Comparison of ENCODE assay signal across 8 mouse cellular contexts in genomic region chr7:57703580-57703979, GRCm38 (mm10).
DNase-seq lines count a peak whose midpoint lies in the region; ATAC-seq and TF ChIP-seq lines count a peak whose summit lies in the region.
"Had no signal": no experiment of that assay in that cellular context is flagged by ENCODE, and none has a peak within 500 bp of the region (broad histone marks: within the 10 kb centered on the region; RNA-seq: fewer than 3 reads in every experiment).

No protein-coding gene starts in this region.

- no peak for ATAC-seq in lung, embryonic 14.5 days (ENCODE audit: insufficient read depth)

- no peaks in the 10 kb centered on the region for H3K4me1 ChIP-seq in lung, embryonic 14.5 days (ENCODE audit: insufficient read depth)
- no peaks in the 10 kb centered on the region for H3K4me1 ChIP-seq in lung, adult 2 months (ENCODE audit: control insufficient read depth, insufficient read depth, low read length)
- no peaks in the 10 kb centered on the region for H3K4me1 ChIP-seq in kidney, adult 2 months (ENCODE audit: control insufficient read depth, insufficient read depth, low read length)
- H3K4me1 ChIP-seq: kidney, embryonic 15.5 days had no signal

- H3K9ac ChIP-seq in lung, embryonic 14.5 days = no peak overlapping the region
- H3K9ac ChIP-seq: kidney, embryonic 15.5 days had no signal

- no peak overlapping the region for H3K27ac ChIP-seq in lung, embryonic 14.5 days (ENCODE audit: low read depth)
- H3K27ac ChIP-seq in kidney, adult 2 months (ENCODE audit: insufficient read depth, low read depth, low read length) = no peak overlapping the region
- H3K27ac ChIP-seq: kidney, embryonic 15.5 days had no signal

- no peak for TF ChIP-seq CTCF in lung, embryonic 14.5 days (IDR thresholded peaks at IDR 0.05; ENCODE audit: low read depth)
- TF ChIP-seq CTCF in lung, adult 2 months (IDR thresholded peaks at IDR 0.05; ENCODE audit: insufficient read depth, low read length) = no peak
- no peak for TF ChIP-seq CTCF in kidney, adult 2 months (conservative IDR thresholded peaks at IDR 0.05; ENCODE audit: insufficient read depth, insufficient read length, low read depth, low read length)

- 41% methylated on average over 1 of the region's 1 CpGs for WGBS in lung, embryonic 14.5 days
- WGBS in lung, adult 2 months = 55% methylated on average over 1 of the region's 1 CpGs
- WGBS in kidney, adult 2 months = 33% methylated on average over 1 of the region's 1 CpGs

- H3K9me3 ChIP-seq in lung, embryonic 14.5 days (ENCODE audit: low read depth, low read length) = no peaks in the 10 kb centered on the region
- H3K9me3 ChIP-seq: kidney, embryonic 15.5 days had no signal

- TF ChIP-seq POLR2A in lung, adult 2 months (IDR thresholded peaks at IDR 0.05; ENCODE audit: borderline replicate concordance, extremely low read depth, low read depth, low read length) = no peak
- no peak for TF ChIP-seq POLR2A in kidney, adult 2 months (IDR thresholded peaks at IDR 0.05; ENCODE audit: low read depth, low read length)

- H3K4me2 ChIP-seq in lung, embryonic 14.5 days = no peak overlapping the region
- H3K4me2 ChIP-seq: kidney, embryonic 15.5 days had no signal

- DNase-seq in lung, embryonic 14.5 days = peak; percentile 4
- DNase-seq in lung, adult 2 months = no peak
- DNase-seq in cerebellum, adult 11 months = peak; percentile 29
- peak; percentile 4 for DNase-seq in gastrocnemius, postnatal 10 days
- DNase-seq in skeletal muscle tissue, adult 2 months (ENCODE audit: low read depth, low spot score) = peak; percentile 20
- no peak for DNase-seq in kidney, adult 2 months
- DNase-seq in kidney, adult 9 months = no peak

- H3K4me3 ChIP-seq in lung, embryonic 14.5 days (ENCODE audit: low read depth, low read length) = no peak overlapping the region
- H3K4me3 ChIP-seq in lung, adult 2 months (replicated peaks; ENCODE audit: extremely low read depth, low read depth, low read length) = no peak overlapping the region
- no peak overlapping the region for H3K4me3 ChIP-seq in kidney, adult 2 months (ENCODE audit: insufficient read depth, low read depth, low read length)
- H3K4me3 ChIP-seq: kidney, embryonic 15.5 days had no signal

- no peaks in the 10 kb centered on the region for H3K27me3 ChIP-seq in lung, embryonic 14.5 days (ENCODE audit: insufficient read depth, low read length)
- H3K27me3 ChIP-seq in kidney, adult 2 months (replicated peaks; ENCODE audit: control insufficient read depth, insufficient read depth, low read length) = no peaks in the 10 kb centered on the region; the same call in 1 of the 2 replicates
- H3K27me3 ChIP-seq: kidney, embryonic 15.5 days had no signal

- H3K36me3 ChIP-seq in lung, embryonic 14.5 days (ENCODE audit: insufficient read depth) = no peaks in the 10 kb centered on the region
- no peaks in the 10 kb centered on the region for H3K36me3 ChIP-seq in kidney, adult 2 months (ENCODE audit: control insufficient read depth, insufficient read depth, low read length)
- H3K36me3 ChIP-seq: kidney, embryonic 15.5 days had no signal

Comparison
In these comparisons a context has a peak if more than half of its experiments do, and no peak if none do; other contexts are left out.
1. DNase-seq: peak in lung, embryonic 14.5 days (single experiment), cerebellum, adult 11 months (single experiment), gastrocnemius, postnatal 10 days (single experiment) and skeletal muscle tissue, adult 2 months (single experiment); none in lung, adult 2 months (single experiment), kidney, adult 2 months (single experiment) and kidney, adult 9 months (single experiment).